Mouse (Mus musculus) forebrain, embryonic 12.5 days (tissue): ENCODE data around the gene Apool. TPM values are rescaled to one million over a fixed set of nuclear protein-coding genes. Genes with fewer than 3 reads are reported as not detected.
"Not testable (repeated sequence)": the region's sequence is repeated elsewhere in the genome, so short reads cannot be mapped to it uniquely, and the experiment has no call there.

Source experiments
- ATAC-seq: fragments of 200-750 bp; cut with Nextera tagmentation; 2 replicates; pipeline ENCODE4 v1.8.0; 2017; ENCODE audit warnings: moderate TSS enrichment; ENCODE audit not compliant: low FRiP score
- H3K27ac ChIP-seq: fragments of 300-500 bp; sonication (generic); 2 replicates; pipeline ENCODE4 v1.5.1; 2016; ENCODE audit warnings: mild to moderate bottlenecking
- H3K27me3 ChIP-seq: fragments of 300-500 bp; sonication (generic); 2 replicates; pipeline ENCODE4 v1.6.1; 2016; ENCODE audit warnings: mild to moderate bottlenecking
- H3K36me3 ChIP-seq: fragments of 300-500 bp; sonication (generic); replicated peaks from 2 replicates; pipeline ENCODE4 v1.6.1; 2016; ENCODE audit warnings: mild to moderate bottlenecking
- H3K4me1 ChIP-seq: fragments of 300-500 bp; sonication (generic); 2 replicates; pipeline ENCODE4 v1.6.1; 2016
- H3K4me2 ChIP-seq: fragments of 300-500 bp; sonication (generic); 2 replicates; pipeline ENCODE4 v1.6.1; 2016; ENCODE audit warnings: mild to moderate bottlenecking, moderate library complexity
- H3K4me3 ChIP-seq: fragments of 300-500 bp; sonication (generic); replicated peaks from 2 replicates; pipeline ENCODE4 v1.5.1; 2016; ENCODE audit warnings: mild to moderate bottlenecking
- H3K9ac ChIP-seq: fragments of 300-500 bp; sonication (generic); 2 replicates; pipeline ENCODE4 v1.6.1; 2016; ENCODE audit warnings: mild to moderate bottlenecking
- H3K9me3 ChIP-seq: fragments of 300-500 bp; sonication (generic); 2 replicates; pipeline ENCODE4 v1.6.1; 2016
- whole genome bisulfite sequencing: fragments of 180-500 bp; shearing (Covaris S2); methylation state at CpG from one replicate; pipeline ENCODE4 v1.1.7; 2016; 5-methylcytosine and 5-hydroxymethylcytosine counted together
- polyA plus RNA-seq: library from polyadenylated mRNA; unstranded; fragments of >200 nt; fragmentation: Nextera tagmentation; extraction: Ambion mirVana; gene quantifications from 2 replicates; pipeline ENCODE4 v1.2.1, GENCODE M21; 2016

The Apool gene
- 43.8 and 45.1 TPM in 2 replicates for polyA plus RNA-seq

DNA sequence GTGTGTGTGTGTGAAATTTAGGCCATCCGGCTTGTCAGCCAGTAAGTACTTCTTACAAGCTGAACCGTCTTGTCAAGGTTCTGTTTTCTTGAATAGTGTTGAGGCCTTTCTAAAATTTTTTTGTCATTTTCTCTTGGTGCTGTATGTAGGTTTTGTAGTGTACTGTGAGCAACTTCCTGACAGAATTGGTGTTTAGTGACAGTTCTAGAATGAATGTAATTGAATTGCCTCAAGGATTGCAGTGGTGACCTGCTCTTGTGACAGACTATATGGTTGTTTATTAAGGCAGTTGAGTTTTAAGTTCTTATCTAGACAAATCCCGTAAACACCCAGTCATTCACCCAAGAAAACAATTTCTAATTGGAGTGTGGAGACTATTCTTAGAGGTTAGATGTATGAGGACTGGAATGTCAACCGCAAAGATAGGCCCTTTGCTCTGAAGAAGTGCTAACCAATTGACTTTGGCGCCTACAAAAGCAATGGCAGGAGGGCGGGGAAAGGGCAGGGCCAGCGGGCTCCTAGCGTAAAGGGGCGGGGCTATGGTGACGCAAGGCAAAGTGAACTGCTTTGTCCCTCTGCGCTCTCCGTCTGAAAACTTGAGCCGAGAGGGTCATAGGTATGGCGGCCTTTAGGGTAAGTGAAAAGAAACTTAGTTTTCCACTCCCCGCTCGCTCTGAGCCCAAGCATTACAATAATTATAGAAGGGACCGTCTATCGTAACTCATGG is at the start of gene Apool:
TSS of gene Apool (plus strand) at position 531 of the 727 bp plus-strand sequence.
- Histone ChIP-seq H3K36me3 (no peaks in the 10 kb centered on the region), H3K9me3 (no peaks in the 10 kb centered on the region), H3K4me3 (peak within 1 kb of the TSS; percentile 54), H3K27me3 (no peaks in the 10 kb centered on the region), H3K9ac (peak within 1 kb of the TSS; percentile 58), H3K4me1 (no peaks in the 10 kb centered on the region), H3K4me2 (peak within 1 kb of the TSS; percentile 46), H3K27ac (no peak within 1 kb of the TSS)
- WGBS, result 24% methylated on average over 18 of the region's 18 CpGs
- peak; percentile 98 for ATAC-seq

DNA sequence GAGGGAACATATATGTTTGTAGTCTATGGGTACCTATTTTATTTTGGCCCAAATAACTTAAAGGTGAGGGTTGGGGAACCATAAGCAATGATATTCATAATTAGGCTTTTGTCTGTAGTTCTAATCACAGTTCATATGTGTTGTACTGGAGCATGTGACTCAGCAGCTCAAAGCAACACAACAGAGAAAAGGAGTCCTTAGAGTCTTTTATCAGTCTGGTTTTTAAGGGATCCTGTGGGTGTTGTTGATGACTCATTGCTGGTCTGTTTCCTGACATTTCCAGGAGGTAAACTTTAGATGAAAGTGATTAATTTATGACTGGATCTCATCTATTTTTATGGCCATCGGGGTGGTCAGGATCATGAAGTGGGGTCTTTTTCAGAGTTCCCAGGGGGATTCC is 37.6 kb upstream of the Apool start:
- Histone ChIP-seq H3K4me1 (no peaks in the 10 kb centered on the region), H3K36me3 (no peaks in the 10 kb centered on the region), H3K9ac (no peak overlapping the region), H3K9me3 (no peaks in the 10 kb centered on the region), H3K4me2 (no peak overlapping the region), H3K27me3 (no peaks in the 10 kb centered on the region), H3K4me3 (no peak overlapping the region), H3K27ac (no peak overlapping the region)
- no peak for ATAC-seq
- 93% methylated on average over 1 of the region's 1 CpGs for WGBS

DNA sequence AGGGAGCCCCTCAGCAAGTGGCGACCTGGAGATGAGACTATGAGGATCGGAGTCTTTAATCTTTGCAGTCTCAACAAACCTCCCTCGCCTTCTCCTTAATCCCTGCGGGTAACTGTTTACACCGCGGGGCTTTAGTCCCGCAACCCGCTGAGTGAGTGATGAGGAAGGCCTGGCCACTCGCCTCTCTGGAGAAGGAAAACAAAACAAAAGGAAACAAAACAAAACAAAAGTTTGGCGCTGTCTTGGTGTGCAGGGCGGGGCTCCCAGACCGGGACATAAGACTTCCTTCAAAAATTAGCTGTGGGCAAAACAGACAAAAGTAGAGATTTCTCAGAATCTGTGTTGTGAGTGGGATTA is 375 bp downstream of the Apool start:
- Histone ChIP-seq H3K27me3 (no peaks in the 10 kb centered on the region), H3K9me3 (no peaks in the 10 kb centered on the region), H3K27ac (no peak overlapping the region), H3K4me2 (peak overlapping the region; percentile 46), H3K4me3 (peak overlapping the region; percentile 54), H3K36me3 (no peaks in the 10 kb centered on the region), H3K4me1 (no peaks in the 10 kb centered on the region), H3K9ac (peak overlapping the region; percentile 58)
- WGBS, result 15% methylated on average over 12 of the region's 12 CpGs
- no peak; the same call in none of the 2 replicates for ATAC-seq

DNA sequence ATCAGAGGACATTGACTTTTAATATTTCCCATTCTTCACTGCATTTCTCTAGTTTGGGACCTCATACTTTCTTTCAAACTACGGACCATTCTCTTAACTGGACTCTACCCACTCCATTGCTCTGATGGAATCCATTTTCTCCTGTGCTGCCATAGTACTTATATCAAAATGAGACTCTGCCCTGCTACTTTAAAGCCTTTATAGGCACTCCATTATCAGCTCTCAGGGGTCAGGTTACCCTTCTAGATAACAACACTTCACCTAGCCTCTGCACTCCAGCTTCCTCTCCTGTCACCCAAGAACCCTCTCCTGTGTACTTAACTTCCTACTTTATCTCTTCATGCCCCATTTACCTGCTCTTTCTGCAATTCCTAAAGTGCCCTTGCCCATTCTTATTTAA is 960 bp downstream of the Apool start:
- Histone ChIP-seq H3K36me3 (no peaks in the 10 kb centered on the region), H3K9me3 (no peaks in the 10 kb centered on the region), H3K27me3 (no peaks in the 10 kb centered on the region), H3K4me3 (peak overlapping the region; percentile 54), H3K4me1 (no peaks in the 10 kb centered on the region), H3K9ac (no peak overlapping the region), H3K4me2 (peak overlapping the region; percentile 46), H3K27ac (no peak overlapping the region)
- no peak for ATAC-seq
- WGBS, result 65% methylated on average over 1 of the region's 1 CpGs

DNA sequence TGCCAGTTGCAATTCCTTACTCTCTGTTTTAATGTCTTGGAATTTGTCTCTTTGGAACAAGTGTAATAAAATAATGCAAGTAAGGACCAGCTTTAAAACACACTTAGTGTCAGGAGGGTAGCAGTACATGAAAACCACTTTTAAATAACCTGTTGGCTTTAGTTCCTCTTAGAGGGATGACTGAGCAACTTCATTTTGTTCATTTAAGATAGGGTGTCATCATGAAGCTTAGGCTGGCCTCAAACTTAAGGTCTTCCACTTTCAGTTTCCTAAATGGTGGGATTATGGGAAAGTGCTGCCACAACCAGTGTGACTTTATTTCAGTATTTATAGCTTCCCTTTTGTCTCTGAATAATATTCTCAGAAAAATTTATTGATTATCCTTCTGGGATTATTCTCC is 9.1 kb downstream of the Apool start:
- H3K36me3 ChIP-seq, result no peaks in the 10 kb centered on the region
- H3K27ac ChIP-seq, result no peak overlapping the region
- no peak overlapping the region for H3K4me3 ChIP-seq
- H3K9ac ChIP-seq, result no peak overlapping the region
- no peak for ATAC-seq
- H3K4me1 ChIP-seq, result no peaks in the 10 kb centered on the region
- no peaks in the 10 kb centered on the region for H3K9me3 ChIP-seq
- H3K4me2 ChIP-seq, result no peak overlapping the region
- no peaks in the 10 kb centered on the region for H3K27me3 ChIP-seq

DNA sequence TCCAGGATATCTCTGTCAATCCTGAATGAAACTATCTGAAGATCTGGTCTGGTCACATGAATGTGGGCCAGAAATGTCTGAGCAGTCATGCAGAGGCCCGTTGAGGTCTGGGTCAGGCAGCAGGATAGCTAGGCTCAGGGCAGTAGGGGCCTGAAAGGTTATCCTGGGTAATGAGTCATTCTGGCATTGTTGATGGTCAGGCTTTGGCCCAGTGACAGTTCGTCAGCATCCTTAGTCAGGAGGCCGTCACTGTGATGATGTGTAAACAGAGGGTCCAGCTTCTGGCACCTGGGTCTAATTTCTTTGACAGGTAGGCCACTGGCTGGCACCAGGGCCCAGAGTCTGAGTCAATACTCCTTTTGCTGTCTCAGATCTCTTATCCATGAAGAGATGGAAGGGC is 28.4 kb downstream of the Apool start:
- 81% methylated on average over 3 of the region's 3 CpGs for WGBS
- Histone ChIP-seq H3K36me3 (no peaks in the 10 kb centered on the region), H3K27me3 (no peaks in the 10 kb centered on the region), H3K4me2 (no peak overlapping the region), H3K27ac (no peak overlapping the region), H3K9ac (no peak overlapping the region), H3K4me1 (no peaks in the 10 kb centered on the region), H3K9me3 (no peaks in the 10 kb centered on the region), H3K4me3 (no peak overlapping the region)
- no peak for ATAC-seq

DNA sequence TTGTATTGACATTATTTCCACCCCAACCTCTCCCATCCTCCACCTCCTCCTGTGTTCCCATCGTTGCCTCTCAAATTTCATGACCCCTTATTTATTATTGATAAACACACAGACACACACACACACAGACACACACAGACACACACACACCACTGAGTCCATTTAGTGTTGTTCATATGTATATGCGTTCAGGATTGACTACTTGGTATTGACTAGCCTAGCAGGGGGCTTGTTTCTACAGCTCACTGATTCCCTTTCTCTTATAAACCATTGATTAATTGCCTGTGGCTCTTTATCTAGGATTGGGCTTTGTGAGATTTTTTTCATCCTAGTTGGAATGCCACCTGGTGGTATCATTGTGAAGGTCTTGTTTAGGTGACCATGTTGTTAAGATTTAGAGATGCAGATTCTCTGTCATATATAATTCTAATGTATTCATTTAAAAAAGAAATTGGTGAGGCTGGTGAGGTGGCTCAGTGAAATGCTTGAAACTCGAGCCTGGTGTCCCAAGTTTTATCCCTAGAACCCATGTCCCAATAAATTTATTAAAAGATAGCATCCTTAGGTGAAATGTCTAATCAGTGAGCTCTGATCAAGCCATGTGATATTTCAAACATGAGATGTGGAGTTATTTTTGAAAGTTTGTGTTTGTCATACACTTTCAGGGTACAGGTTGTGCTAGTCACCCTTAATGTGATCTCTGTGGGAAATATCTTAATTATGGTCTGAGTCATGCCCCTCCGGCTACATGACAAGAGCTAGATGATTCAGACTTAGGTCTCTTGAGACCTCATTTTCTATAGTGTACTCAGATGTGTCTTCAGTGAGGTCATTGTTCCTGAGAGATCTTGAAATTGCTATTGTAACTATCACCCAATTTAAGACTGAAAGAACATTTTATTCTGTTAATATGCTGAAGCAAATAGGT is 36.6 kb downstream of the Apool start:
- Histone ChIP-seq H3K27me3 (no peaks in the 10 kb centered on the region), H3K4me3 (no peak overlapping the region), H3K36me3 (no peaks in the 10 kb centered on the region), H3K27ac (no peak overlapping the region), H3K9ac (no peak overlapping the region), H3K4me1 (no peaks in the 10 kb centered on the region), H3K4me2 (no peak overlapping the region), H3K9me3 (no peaks in the 10 kb centered on the region)
- 0 out of 2 replicates have a peak, but pooled peaks have one; percentile 33 for ATAC-seq
- WGBS, result 44% methylated on average over 4 of the region's 4 CpGs

DNA sequence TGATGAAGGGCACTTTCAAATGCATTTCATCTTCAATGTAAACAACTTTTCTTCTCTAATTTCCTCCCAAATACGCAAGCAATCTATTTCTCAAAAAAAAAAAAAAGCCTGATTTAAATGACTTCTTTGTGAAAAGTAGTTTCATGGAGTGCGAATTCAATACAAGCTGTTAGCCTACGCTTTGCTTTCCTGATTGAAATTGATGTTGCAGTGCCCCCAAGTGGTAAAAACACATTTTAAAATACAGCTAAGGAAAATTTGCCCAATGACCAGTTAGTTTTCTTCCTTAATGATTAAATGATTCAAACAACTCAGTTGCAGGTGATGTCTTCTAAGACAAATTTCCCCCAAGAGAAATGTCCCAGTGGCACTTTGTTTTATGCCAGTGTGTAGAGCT is 37.3 kb downstream of the Apool start:
- no peak overlapping the region for H3K27ac ChIP-seq
- no peak for ATAC-seq
- no peaks in the 10 kb centered on the region for H3K4me1 ChIP-seq
- H3K4me2 ChIP-seq, result no peak overlapping the region
- no peak overlapping the region for H3K9ac ChIP-seq
- H3K27me3 ChIP-seq, result no peaks in the 10 kb centered on the region
- WGBS, result 30% methylated on average over 3 of the region's 3 CpGs
- H3K9me3 ChIP-seq, result no peaks in the 10 kb centered on the region
- no peaks in the 10 kb centered on the region for H3K36me3 ChIP-seq
- no peak overlapping the region for H3K4me3 ChIP-seq

DNA sequence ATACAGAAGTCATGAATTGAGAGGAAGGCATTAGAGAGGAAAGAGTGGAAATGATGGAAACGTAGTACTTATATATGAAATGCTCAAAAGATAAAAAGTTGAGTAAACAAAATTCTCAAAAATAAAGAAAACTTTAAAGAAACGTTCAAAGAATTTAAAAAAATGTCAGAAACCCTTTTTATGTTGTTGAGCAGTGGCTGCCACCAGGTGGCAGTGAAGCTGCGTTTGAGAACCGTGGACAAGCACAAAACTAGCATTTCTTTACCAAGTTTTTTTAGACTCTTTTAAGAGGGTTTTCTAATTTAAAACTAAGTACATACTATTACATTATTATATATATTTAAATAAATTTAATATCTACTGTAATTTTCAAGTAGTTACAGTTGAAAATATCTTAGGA is 57.3 kb downstream of the Apool start:
- Histone ChIP-seq H3K9me3 (peaks cover 6% of the 10 kb centered on the region), H3K9ac (no peak overlapping the region), H3K36me3 (no peaks in the 10 kb centered on the region), H3K27me3 (no peaks in the 10 kb centered on the region), H3K4me3 (no peak overlapping the region), H3K4me2 (no peak overlapping the region), H3K4me1 (no peaks in the 10 kb centered on the region), H3K27ac (no peak overlapping the region)
- no peak for ATAC-seq
- WGBS, result 51% methylated on average over 4 of the region's 4 CpGs

DNA sequence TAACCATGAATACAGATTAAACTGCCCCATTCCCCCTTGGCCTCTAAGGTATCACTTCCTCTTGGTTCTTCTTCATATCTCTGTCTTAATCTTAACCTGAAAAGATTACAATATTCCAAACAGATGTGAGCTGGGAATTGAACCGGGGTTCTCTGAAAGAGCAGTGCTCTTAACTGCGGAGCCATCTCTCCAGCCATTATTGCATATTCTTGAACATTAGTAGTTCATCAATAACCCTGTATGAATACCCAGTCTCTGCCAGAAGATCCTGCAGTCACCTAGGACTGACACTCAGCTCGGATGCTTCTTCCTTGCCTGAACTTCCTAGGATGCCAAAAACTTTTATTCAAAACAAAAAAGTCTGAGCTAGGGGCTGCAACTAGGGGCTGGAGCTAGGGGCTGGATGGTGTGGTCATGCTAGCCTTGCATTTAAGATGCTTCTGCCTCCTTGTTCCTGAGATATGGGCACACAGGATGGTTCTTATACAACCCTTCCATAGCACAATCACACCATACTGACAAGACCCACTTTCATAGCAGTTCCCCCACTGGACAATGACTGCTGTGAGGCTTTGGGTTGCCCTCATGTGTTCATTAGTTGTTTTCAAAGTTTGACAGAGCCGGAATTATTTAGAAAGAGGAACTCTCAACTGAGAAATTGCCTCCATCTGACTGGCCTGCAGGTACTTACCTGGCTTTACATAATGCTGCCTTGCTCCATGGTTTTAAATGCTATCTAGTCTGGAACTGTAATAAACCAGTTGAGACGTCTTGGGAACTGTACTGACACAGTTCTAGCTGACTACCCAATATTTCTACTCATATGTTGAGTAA is 59.7 kb downstream of the Apool start:
- H3K4me3 ChIP-seq, H3K27ac ChIP-seq, H3K27me3 ChIP-seq, H3K4me2 ChIP-seq, H3K4me1 ChIP-seq, H3K9ac ChIP-seq, H3K36me3 ChIP-seq, H3K9me3 ChIP-seq: not testable (repeated sequence)
- WGBS, result 84% methylated on average over 5 of the region's 5 CpGs
- ATAC-seq, result peak; percentile 100

DNA sequence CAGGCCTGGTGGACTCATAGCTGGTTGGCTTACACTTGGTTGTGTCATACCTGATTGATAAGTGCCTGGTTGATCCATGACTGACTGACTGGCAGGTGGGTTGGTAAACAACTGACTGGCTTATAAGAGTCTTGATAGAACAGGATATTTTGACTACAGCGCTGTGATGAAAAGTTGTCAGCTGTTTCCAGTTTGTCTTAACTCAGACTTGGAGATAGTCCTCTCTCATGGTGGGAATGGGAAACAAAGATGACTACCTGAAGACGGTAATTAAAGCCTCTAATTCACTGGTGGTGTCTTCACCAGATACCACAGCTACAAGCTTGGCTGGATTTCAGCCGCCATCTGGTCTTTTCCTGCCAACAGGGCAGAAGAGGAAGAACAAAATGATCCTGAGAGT is 95.5 kb downstream of the Apool start, which contains the start of gene Satl1:
TSS of gene Satl1 (minus strand) at position 101 of the 400 bp plus-strand sequence.
- no peak for ATAC-seq
- Histone ChIP-seq H3K4me2 (no peak within 1 kb of the TSS), H3K27me3 (no peaks in the 10 kb centered on the region), H3K9me3 (no peaks in the 10 kb centered on the region), H3K27ac (no peak within 1 kb of the TSS), H3K9ac (no peak within 1 kb of the TSS), H3K4me3 (no peak within 1 kb of the TSS), H3K36me3 (no peaks in the 10 kb centered on the region), H3K4me1 (no peaks in the 10 kb centered on the region)
- 100% methylated on average over 3 of the region's 3 CpGs for WGBS

DNA sequence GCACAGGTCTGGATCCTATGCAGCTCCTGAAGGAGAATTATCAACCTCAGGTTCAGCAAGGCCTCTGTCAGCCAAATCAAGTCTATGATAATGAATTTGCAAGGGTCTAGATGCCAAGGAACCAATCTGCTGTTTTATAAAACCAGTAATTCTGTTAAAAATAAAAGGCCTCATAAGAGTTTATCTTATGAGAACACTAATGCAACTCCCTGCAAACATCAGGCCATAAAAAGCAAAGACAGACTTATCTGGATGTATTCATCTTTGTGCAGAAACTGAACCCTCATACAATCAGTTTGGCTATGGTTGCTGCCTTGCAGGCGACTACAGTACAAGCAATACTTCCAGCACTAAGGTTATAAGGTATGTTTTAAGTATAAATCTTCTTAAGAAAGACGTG is 101.2 kb downstream of the Apool start:
- Histone ChIP-seq H3K9me3 (no peaks in the 10 kb centered on the region), H3K4me3 (no peak overlapping the region), H3K9ac (no peak overlapping the region), H3K27ac (no peak overlapping the region), H3K4me1 (no peaks in the 10 kb centered on the region), H3K36me3 (no peaks in the 10 kb centered on the region), H3K27me3 (no peaks in the 10 kb centered on the region), H3K4me2 (no peak overlapping the region)
- WGBS, result 72% methylated on average over 2 of the region's 2 CpGs
- no peak for ATAC-seq
